9 mouse cellular contexts compared by ENCODE assay signal in genomic region chr14:49234788-49235515, GRCm38 (mm10). TPM values are rescaled to one million over a fixed set of nuclear protein-coding genes. Genes with fewer than 3 reads are reported as not detected.
DNase-seq lines count a peak whose midpoint lies in the region; ATAC-seq lines count a peak whose summit lies in the region.
"Had no signal": no experiment of that assay in that cellular context is flagged by ENCODE, and none has a peak within 500 bp of the region (broad histone marks: within the 10 kb centered on the region; RNA-seq: fewer than 3 reads in every experiment).

No protein-coding gene starts in this region.

- H3K4me3 ChIP-seq in kidney, embryonic 16.5 days (ENCODE audit: low read length), result no peak overlapping the region
- H3K4me3 ChIP-seq: limb, embryonic 13.5 days had no signal

- H3K4me1 ChIP-seq in kidney, embryonic 16.5 days (ENCODE audit: insufficient read depth, low read length), result no peaks in the 10 kb centered on the region
- H3K4me1 ChIP-seq: limb, embryonic 13.5 days had no signal

- H3K4me2 ChIP-seq in kidney, embryonic 16.5 days (replicated peaks; ENCODE audit: low read depth, low read length), result no peak overlapping the region
- H3K4me2 ChIP-seq: limb, embryonic 13.5 days had no signal

- no peaks in the 10 kb centered on the region for H3K9me3 ChIP-seq in kidney, embryonic 16.5 days (ENCODE audit: low read length)
- H3K9me3 ChIP-seq: limb, embryonic 13.5 days had no signal

- peak; percentile 52 for ATAC-seq in kidney, embryonic 16.5 days (ENCODE audit: low FRiP score, low TSS enrichment)
- ATAC-seq in megakaryocyte progenitor cell, adult 5-6 weeks (replicated peaks; ENCODE audit: poor library complexity), result peak; percentile 91

- H3K27me3 ChIP-seq in kidney, embryonic 16.5 days (ENCODE audit: insufficient read depth, low read length), result no peaks in the 10 kb centered on the region
- H3K27me3 ChIP-seq: limb, embryonic 13.5 days had no signal

- WGBS in kidney, embryonic 16.5 days, result 52% methylated on average over 9 of the region's 9 CpGs

- peak; percentile 19 for DNase-seq in gastrocnemius, postnatal 10 days
- no peak for DNase-seq in gastrocnemius, postnatal 25 days
- peak; percentile 43 for DNase-seq in urinary bladder, postnatal 25 days (ENCODE audit: low spot score)
- DNase-seq in urinary bladder, adult 18-20 months (ENCODE audit: low spot score in 2 of 2), result no peak
- DNase-seq in cerebellum, postnatal 25 days, result peak; percentile 26 to 70
- peak; percentile 44 to 57 for DNase-seq in thymus, postnatal 36 days

- H3K9ac ChIP-seq in kidney, embryonic 16.5 days (replicated peaks; ENCODE audit: low read length), result no peak overlapping the region
- H3K9ac ChIP-seq: limb, embryonic 13.5 days had no signal

- H3K36me3 ChIP-seq in kidney, embryonic 16.5 days (ENCODE audit: insufficient read depth, low read length), result no peaks in the 10 kb centered on the region
- H3K36me3 ChIP-seq: limb, embryonic 13.5 days had no signal

- H3K27ac ChIP-seq in kidney, embryonic 16.5 days (ENCODE audit: low read length), result no peak overlapping the region
- H3K27ac ChIP-seq: limb, embryonic 13.5 days had no signal

RNA-seq across cellular contexts. Expression of gene ccdc198, which starts 10.3 kb away (rescaled TPM):
- not detected for total RNA-seq in gastrocnemius, postnatal 10 days (2021)
- not detected for total RNA-seq in gastrocnemius, postnatal 25 days (2021)
- 98.3 and 101 TPM in 2 replicates for polyA plus RNA-seq in kidney, embryonic 16.5 days (2015; fragmentation: Nextera tagmentation; extraction: Ambion mirVana)
- not detected in 2 replicates for total RNA-seq in megakaryocyte progenitor cell, adult 5-6 weeks (2015)
- not detected in 2 replicates for total RNA-seq in megakaryocyte progenitor cell, adult 5-6 weeks (2017)

Comparison
In these comparisons a context has a peak if more than half of its experiments do, and no peak if none do; other contexts are left out.
1. DNase-seq: peak in gastrocnemius, postnatal 10 days (single experiment), urinary bladder, postnatal 25 days (single experiment), cerebellum, postnatal 25 days (2 of 2) and thymus, postnatal 36 days (2 of 2); none in gastrocnemius, postnatal 25 days (single experiment) and urinary bladder, adult 18-20 months (0 of 2).